Mouse (Mus musculus): ENCODE data around the gene Akp3. TPM values are rescaled to one million over a fixed set of nuclear protein-coding genes. Genes with fewer than 3 reads are reported as not detected.
A peak's percentile ranks its signal among the peaks of the same experiment; 100 is the strongest.

Akp3 gene
- total RNA-seq (2021): not detected

DNA sequence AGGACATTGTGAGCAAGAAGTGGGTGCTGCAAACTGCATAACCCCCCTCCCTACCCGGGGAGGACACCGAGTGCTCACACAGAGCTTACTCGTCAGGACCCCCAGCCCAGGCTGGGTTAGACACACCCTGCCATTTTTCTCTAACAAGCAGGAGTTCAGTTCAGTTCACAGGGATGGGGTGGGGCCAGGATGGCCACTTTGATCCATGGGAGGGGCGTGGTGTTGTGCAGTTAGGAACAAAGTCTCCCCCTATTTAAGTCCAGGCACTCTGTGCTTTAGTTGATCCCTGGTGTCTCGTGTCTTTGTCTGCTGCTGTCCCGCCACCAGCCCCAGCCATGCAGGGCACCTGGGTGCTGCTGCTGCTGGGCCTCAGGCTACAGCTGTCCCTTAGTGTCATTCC is at the start of gene Akp3:
TSS of gene Akp3 (plus strand) at position 301 of the 400 bp plus-strand sequence.
- intact Hi-C loops (cut with DNase I): no loop called here
- no peak for DNase-seq

GRCm38 (mm10) chr1:87086196-87086595 is 38.6 kb upstream of the Akp3 start:
- no peak for DNase-seq
- intact Hi-C loops (cut with DNase I): no loop called here

DNA sequence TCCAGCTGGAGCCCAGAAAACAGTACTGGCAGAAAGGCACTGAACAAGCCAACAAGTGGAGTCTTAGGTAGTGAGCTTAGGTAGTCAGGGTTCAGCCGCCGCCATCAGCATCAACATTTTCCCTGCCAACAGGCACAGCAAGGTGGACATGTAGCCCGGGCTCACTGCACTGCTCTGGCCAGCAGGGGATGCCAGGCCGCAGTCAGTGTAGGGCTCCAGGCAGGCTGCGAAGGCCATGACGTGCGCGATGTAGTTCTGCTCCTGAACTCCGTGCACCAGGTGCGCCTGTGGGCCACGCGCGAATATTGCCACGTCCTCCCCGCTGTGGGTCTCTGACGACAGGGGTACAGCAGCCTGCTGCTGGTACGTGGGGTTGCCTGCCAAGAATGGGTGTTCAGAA is 37.8 kb upstream of the Akp3 start:
- intact Hi-C loops (cut with DNase I): no loop called here
- no peak for DNase-seq

GRCm38 (mm10) chr1:87089251-87089650 is 35.5 kb upstream of the Akp3 start:
- intact Hi-C loops (cut with DNase I): no loop called here
- no peak for DNase-seq

DNA sequence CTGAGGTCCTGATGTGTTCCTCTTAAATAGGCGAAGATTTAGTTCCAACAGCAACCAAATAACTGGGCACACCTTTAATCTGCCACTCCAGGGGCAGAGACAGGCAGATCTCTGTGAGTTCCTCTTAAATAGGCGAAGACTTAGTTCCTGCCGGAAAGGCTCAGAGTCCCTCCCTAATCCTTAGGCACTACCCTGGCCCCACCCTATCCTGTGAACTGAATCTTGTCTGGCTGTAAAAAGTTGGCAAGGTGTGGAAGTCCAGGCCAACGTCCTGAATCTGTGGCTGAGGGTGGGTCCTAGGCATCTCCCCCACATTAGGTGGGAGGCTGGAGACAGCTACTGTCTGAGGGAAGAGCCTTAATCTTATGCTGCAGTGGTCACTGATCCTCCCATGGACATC is 34.9 kb upstream of the Akp3 start, which contains the start of gene Alppl2:
TSS of gene Alppl2 (minus strand) at position 101 of the 400 bp plus-strand sequence.
- intact Hi-C loops (cut with DNase I): no loop called here
- no peak for DNase-seq

- intact Hi-C loops (cut with DNase I): no loop called here
Observed at GRCm38 (mm10) chr1:87095642-87096041, 29.1 kb upstream of the Akp3 start.

DNA sequence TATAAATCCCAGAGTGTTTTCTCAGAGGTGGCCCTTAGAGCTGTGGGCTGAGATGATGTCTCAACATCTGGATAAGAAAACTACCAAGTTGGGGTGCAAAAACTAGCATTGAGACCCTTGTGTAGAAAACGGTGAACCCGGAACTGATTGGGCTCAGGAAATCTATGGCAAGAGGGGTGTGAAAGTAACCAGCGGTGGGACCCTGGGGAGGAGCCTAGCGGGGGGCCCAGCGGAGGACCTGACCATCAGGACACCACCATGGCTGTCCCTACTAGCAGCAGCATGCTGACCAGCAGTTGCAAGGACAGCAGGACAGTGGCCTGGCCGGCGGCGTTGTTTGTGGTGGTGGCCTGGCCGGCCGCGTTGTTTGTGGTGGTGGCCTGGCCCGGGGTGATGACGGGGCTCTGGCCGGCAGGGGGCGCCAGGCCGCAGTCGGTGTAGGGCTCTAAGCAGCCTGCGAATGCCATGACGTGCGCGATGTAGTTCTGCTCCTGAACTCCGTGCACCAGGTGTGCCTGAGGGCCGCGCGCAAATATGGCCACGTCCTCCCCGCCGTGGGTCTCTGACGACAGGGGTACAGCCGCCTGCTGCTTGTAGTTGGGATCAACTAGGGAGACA is 26.3 kb upstream of the Akp3 start:
- DNase-seq: peak; percentile 68

More at GRCm38 (mm10) chr1:87095642-87096041, 29.1 kb upstream of the Akp3 start:
- DNase-seq: no peak

GRCm38 (mm10) chr1:87101411-87101810 is 23.4 kb upstream of the Akp3 start, which contains the start of gene Alpi:
Gene Alpi (minus strand): TSS chr1:87101606.
- intact Hi-C loops (cut with DNase I): no loop called here
- DNase-seq: no peak

More for the DNA sequence above, 26.3 kb upstream of the Akp3 start:
- intact Hi-C loops (cut with DNase I): no loop called here

DNA sequence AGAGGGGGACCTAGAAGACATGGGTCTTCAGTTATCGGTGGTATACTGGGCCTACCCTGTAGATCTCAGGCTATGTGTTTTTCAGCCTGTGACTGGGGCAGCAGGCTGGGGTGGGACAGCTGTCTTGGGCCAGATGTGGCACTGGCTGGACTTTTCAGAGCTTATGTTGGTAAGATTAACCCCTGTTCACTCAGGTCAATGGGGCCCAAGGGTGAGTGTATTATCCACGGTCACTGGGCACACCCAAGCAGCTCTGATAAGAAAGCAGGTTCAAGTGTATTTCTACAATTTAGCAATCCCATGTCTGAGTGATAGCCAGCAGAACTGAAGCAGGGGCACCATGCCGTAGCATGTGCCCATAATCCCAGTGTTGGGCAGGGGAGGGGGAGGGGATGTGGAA is 22.7 kb upstream of the Akp3 start:
- DNase-seq: no peak
- intact Hi-C loops (cut with DNase I): no loop called here

DNA sequence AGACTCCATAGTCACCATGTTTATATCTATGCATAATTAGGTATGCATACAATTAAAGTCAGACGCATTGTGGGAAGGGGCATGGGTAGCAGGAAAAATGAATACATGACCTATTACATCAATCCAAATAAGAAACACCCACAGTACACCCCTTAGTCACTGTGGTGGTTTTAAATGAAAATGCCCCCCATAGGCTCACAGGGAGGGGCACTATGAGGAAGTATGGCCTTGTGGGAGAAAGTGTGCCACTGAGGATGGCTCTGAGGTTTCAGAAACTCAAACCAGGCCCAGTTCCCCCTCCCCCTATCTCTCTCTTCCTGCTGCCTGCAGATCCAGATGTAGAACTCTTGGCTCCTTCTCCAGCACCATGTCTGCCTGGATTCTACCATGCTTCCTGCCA is 20.8 kb upstream of the Akp3 start:
- DNase-seq: no peak
- intact Hi-C loops (cut with DNase I): no loop called here

DNA sequence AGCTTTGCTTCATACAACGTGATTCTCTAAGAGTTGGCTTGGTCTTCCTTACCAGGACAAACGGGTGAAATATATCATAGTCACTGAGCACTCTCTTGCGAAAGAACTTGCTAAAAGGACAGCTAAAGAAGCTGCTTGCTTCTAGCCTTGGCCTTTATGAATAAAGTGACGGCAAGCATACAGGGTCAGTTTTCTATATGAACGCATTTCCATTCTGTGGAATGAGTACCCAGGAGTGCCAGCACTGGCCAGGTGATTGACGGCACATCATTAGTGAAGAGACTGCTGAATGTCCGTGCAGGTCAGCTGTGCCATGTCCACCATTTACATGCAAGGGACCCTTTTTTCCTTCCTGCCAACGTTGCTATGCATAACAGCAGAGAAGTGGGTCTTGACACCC is 18.2 kb upstream of the Akp3 start:
- DNase-seq: no peak
- intact Hi-C loops (cut with DNase I): no loop called here

- DNase-seq: no peak
- intact Hi-C loops (cut with DNase I): no loop called here
Observed at GRCm38 (mm10) chr1:87108564-87108963, 16.2 kb upstream of the Akp3 start.

GRCm38 (mm10) chr1:87111719-87112354 is 12.9 kb upstream of the Akp3 start:
- DNase-seq: peak; percentile 55
- intact Hi-C loops (cut with DNase I): no loop called here

DNA sequence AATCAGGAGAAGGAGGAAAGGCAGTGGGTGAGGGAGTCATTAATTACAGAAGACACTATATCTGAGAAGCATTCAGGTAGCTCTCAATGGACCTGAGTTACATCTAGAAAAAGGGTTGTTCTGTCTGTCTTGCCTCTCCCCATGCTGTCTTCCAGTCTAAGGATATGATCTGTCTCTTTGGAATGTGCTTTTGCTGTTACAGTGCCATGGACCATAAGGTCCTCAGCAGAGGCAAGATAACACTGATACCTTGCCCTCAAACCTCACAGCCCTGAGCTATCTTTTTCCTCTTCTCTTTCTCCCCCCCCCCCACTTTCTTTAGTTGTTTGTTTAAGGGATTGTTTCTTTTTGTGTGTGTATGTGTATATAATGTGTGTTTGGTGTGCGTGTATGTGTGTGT is 10.0 kb upstream of the Akp3 start:
- DNase-seq: no peak
- intact Hi-C loops (cut with DNase I): no loop called here

GRCm38 (mm10) chr1:87127206-87128030 is 2.6 kb downstream of the Akp3 start:
- peak; percentile 35 for DNase-seq
- intact Hi-C loops (cut with DNase I): no loop called here

DNA sequence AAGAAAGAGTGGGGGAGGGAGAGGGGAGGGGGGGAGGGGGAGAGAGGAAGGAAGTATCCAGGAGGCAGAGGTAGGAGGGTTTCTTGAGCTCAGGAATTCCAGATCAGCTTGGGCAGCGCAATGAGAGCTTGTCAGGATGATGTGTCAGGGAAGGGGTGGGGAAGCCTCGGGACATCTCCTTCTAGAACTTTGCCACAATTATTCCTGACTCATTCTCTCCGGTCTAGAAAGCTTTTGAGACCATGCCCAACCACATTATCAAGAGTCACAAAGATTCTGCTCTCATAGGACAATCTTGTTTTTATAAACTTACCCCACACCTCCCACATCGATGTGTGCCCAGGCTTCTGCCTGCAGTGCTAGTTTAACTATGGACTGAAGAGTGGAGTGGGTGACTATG is 7.0 kb downstream of the Akp3 start:
- intact Hi-C loops (cut with DNase I): no loop called here
- DNase-seq: no peak

DNA sequence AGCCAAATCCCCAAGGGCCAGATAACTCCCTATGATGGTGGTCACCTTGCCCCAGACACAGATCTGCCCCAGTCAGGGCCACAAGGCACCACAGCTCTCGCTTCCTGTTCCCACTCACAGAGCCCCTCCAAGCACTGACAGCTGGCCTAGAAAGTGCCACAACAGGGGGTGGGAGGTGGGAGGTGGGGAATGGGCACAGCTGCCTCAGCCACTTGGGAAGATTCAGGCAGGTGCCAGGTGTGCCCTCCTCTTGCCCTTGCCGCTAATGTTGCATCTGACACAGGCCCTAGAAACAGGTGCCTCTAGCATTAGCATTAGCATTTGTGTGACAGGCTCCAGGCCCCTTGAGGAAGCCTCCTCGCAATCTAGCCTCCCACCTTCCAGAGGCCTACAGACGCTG is 16.8 kb downstream of the Akp3 start:
- intact Hi-C loops (cut with DNase I): no loop called here
- no peak for DNase-seq

DNA sequence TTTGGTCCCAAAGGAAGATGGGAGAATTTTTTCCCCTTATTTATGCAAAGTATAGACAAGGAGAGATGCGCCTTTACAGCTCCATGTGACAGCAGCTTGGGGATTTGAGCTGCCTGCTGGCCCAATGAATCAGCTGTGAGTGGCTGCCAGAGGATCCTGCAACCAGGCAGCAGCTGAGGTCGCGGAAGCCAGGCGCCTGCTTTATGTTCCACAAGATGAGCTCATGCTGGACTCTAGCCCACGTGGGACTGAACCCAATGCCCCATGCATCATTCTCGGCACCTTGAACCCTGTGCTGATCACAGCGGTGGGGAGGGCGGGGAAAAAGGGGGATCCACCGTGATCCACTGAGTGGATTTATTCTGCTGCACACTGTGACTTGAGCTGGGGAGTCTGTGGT is 17.7 kb downstream of the Akp3 start:
- DNase-seq: peak; percentile 47
- intact Hi-C loops (cut with DNase I): no loop called here

- intact Hi-C loops (cut with DNase I): no loop called here
- DNase-seq: no peak
Observed at GRCm38 (mm10) chr1:87143141-87143540, 18.4 kb downstream of the Akp3 start.

- intact Hi-C loops (cut with DNase I): no loop called here
- DNase-seq: no peak
Observed at GRCm38 (mm10) chr1:87149422-87149821, 24.6 kb downstream of the Akp3 start.

- DNase-seq: no peak
- intact Hi-C loops (cut with DNase I): no loop called here
Observed at GRCm38 (mm10) chr1:87151286-87151685, 26.5 kb downstream of the Akp3 start.

All from left cerebral cortex, postnatal 4 days (tissue).